Mouse (Mus musculus) testis, adult 2 months (tissue): Measurements from ENCODE around the gene 2610528A11Rik.

Source experiments
- CTCF ChIP-seq: fragments of 200-500 bp; IDR thresholded peaks from 2 replicates; pipeline ENCODE4 v1.5.1; 2012; ENCODE audit warnings: low read depth, mild to moderate bottlenecking, inconsistent platforms, low read length, moderate library complexity; ENCODE audit not compliant: control insufficient read depth, insufficient read depth, insufficient replicate concordance
- POLR2A ChIP-seq: fragments of 200-500 bp; IDR thresholded peaks from 2 replicates; pipeline ENCODE4 v1.6.1; 2012; ENCODE audit warnings: low read depth, mild to moderate bottlenecking, inconsistent platforms, low read length, moderate library complexity; ENCODE audit not compliant: control insufficient read depth

- no peak for TF ChIP-seq CTCF
- TF ChIP-seq POLR2A = no peak
Observed at GRCm38 (mm10) chr14:37064849-37065248, 49.0 kb downstream of the 2610528A11Rik start.
